Mouse (Mus musculus): ENCODE data around the gene H2al1a. TPM values are rescaled to one million over a fixed set of nuclear protein-coding genes. Genes with fewer than 3 reads are reported as not detected.
"Not testable (repeated sequence)": the region's sequence is repeated elsewhere in the genome, so short reads cannot be mapped to it uniquely, and the experiment has no call there.

Gene H2al1a
- polyA plus RNA-seq, 2 experiments: not detected

GRCm38 (mm10) chrX:11317956-11318355, 18.9 kb downstream of the H2al1a start, which contains the start of gene H2al1g:
Gene H2al1g (plus strand): TSS chrX:11318256.
- H3K9me3 ChIP-seq (ENCODE audit: control insufficient read depth, low read length); ATAC-seq (ENCODE audit: insufficient read depth); H3K27me3 ChIP-seq (ENCODE audit: control insufficient read depth, insufficient read depth, low read length); H3K9ac ChIP-seq (replicated peaks); H3K4me2 ChIP-seq (ENCODE audit: low read depth); H3K27ac ChIP-seq; H3K36me3 ChIP-seq (replicated peaks; ENCODE audit: control insufficient read depth, insufficient read depth, low read depth); H3K4me1 ChIP-seq (replicated peaks; ENCODE audit: control insufficient read depth in 2 of 2, insufficient read depth in 2 of 2, low read length in 1 of 2); DNase-seq (ENCODE audit: low read depth in 3 of 3, low spot score in 3 of 3); H3K4me3 ChIP-seq (ENCODE audit: insufficient read depth in 1 of 2, low read depth in 2 of 2, low read length in 2 of 2): not testable (repeated sequence)
- WGBS (ENCODE audit: insufficient replicate concordance): no CpG with 5 or more reads among the region's 3 CpGs

DNA sequence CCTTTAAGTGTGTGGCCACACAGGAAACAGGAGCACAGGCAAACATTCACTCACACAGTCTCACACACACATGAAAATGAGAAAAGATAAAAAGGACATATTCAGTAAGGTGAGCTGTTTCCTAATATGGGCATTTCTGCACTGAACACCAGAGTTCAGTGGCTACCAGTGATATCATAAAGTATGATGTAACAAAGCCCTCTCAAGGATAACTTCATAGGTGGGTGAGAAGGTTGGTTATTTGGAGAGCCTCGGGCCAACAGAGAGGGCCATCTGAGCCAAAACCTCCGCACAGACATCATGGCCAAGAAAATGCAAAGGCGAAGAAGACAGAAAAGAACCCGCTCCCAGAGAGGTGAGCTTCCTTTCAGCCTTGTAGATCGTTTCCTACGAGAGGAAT, 22.1 kb downstream of the H2al1a start, which contains the start of gene H2al1h:
Gene H2al1h (plus strand): TSS at position 301 of the 400 bp plus-strand sequence.
- H3K27ac ChIP-seq; H3K4me1 ChIP-seq (replicated peaks; ENCODE audit: control insufficient read depth in 2 of 2, insufficient read depth in 2 of 2, low read length in 1 of 2); H3K27me3 ChIP-seq (ENCODE audit: control insufficient read depth, insufficient read depth, low read length); DNase-seq (ENCODE audit: low read depth in 3 of 3, low spot score in 3 of 3); H3K9me3 ChIP-seq (ENCODE audit: control insufficient read depth, low read length); H3K4me2 ChIP-seq (ENCODE audit: low read depth); H3K36me3 ChIP-seq (replicated peaks; ENCODE audit: control insufficient read depth, insufficient read depth, low read depth); ATAC-seq (ENCODE audit: insufficient read depth); H3K4me3 ChIP-seq (ENCODE audit: insufficient read depth in 1 of 2, low read depth in 2 of 2, low read length in 2 of 2); H3K9ac ChIP-seq (replicated peaks): not testable (repeated sequence)
- no CpG with 5 or more reads among the region's 6 CpGs for WGBS (ENCODE audit: insufficient replicate concordance)

DNA sequence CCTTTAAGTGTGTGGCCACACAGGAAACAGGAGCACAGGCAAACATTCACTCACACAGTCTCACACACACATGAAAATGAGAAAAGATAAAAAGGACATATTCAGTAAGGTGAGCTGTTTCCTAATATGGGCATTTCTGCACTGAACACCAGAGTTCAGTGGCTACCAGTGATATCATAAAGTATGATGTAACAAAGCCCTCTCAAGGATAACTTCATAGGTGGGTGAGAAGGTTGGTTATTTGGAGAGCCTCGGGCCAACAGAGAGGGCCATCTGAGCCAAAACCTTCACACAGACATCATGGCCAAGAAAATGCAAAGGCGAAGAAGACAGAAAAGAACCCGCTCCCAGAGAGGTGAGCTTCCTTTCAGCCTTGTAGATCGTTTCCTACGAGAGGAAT, 25.3 kb downstream of the H2al1a start, which contains the start of gene H2al1i:
Gene H2al1i (plus strand): TSS at position 301 of the 400 bp plus-strand sequence.
- not testable (repeated sequence) for DNase-seq (ENCODE audit: low read depth in 3 of 3, low spot score in 3 of 3); H3K4me3 ChIP-seq (ENCODE audit: insufficient read depth in 1 of 2, low read depth in 2 of 2, low read length in 2 of 2); H3K27ac ChIP-seq; ATAC-seq (ENCODE audit: insufficient read depth); H3K9me3 ChIP-seq (ENCODE audit: control insufficient read depth, low read length); H3K4me2 ChIP-seq (ENCODE audit: low read depth); H3K9ac ChIP-seq (replicated peaks); H3K4me1 ChIP-seq (replicated peaks; ENCODE audit: control insufficient read depth in 2 of 2, insufficient read depth in 2 of 2, low read length in 1 of 2); H3K27me3 ChIP-seq (ENCODE audit: control insufficient read depth, insufficient read depth, low read length); H3K36me3 ChIP-seq (replicated peaks; ENCODE audit: control insufficient read depth, insufficient read depth, low read depth)
- WGBS (ENCODE audit: insufficient replicate concordance): no CpG with 5 or more reads among the region's 5 CpGs

DNA sequence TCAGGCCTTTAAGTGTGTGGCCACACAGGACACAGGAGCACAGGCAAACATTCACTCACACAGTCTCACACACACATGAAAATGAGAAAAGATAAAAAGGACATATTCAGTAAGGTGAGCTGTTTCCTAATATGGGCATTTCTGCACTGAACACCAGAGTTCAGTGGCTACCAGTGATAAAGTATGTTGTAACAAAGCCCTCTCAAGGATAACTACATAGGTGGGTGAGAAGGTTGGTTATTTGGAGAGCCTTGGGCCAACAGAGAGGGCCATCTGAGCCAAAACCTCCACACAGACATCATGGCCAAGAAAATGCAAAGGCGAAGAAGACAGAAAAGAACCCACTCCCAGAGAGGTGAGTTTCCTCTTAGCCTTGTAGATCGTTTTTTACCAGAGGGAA, 28.5 kb downstream of the H2al1a start, which contains the start of gene H2al1j:
Gene H2al1j (plus strand): TSS at position 301 of the 400 bp plus-strand sequence.
- not testable (repeated sequence) for DNase-seq (ENCODE audit: low read depth in 3 of 3, low spot score in 3 of 3); H3K4me1 ChIP-seq (replicated peaks; ENCODE audit: control insufficient read depth in 2 of 2, insufficient read depth in 2 of 2, low read length in 1 of 2); H3K27me3 ChIP-seq (ENCODE audit: control insufficient read depth, insufficient read depth, low read length); H3K9me3 ChIP-seq (ENCODE audit: control insufficient read depth, low read length); H3K4me2 ChIP-seq (ENCODE audit: low read depth); H3K9ac ChIP-seq (replicated peaks); H3K36me3 ChIP-seq (replicated peaks; ENCODE audit: control insufficient read depth, insufficient read depth, low read depth); H3K4me3 ChIP-seq (ENCODE audit: insufficient read depth in 1 of 2, low read depth in 2 of 2, low read length in 2 of 2); H3K27ac ChIP-seq; ATAC-seq (ENCODE audit: insufficient read depth)
- 49% methylated on average over 2 of the region's 2 CpGs for WGBS (ENCODE audit: insufficient replicate concordance)

DNA sequence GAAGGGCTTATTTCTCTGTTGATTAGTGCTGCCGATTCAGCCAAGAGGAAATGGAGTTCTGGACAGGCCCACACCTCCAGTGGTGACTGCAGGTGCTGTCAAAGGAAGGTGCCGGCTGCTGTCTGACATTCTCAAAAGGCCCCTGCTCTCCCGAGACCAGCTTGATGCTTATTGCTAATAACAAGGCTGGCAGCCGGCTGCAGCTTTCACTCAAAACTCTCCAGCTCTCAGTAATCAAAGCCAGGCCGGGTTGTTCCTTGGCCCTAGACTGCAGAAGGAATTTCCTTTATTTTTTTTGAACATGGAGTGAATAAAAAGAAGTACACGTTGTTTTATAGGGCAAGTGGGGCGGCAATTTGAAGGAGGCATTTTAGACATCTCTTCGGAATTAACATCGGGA, 46.7 kb downstream of the H2al1a start:
- Histone ChIP-seq H3K36me3 (replicated peaks; ENCODE audit: control insufficient read depth, insufficient read depth, low read depth) (no peaks in the 10 kb centered on the region), H3K27ac (no peak overlapping the region), H3K9me3 (ENCODE audit: control insufficient read depth, low read length) (no peaks in the 10 kb centered on the region), H3K4me2 (ENCODE audit: low read depth) (no peak overlapping the region), H3K4me1 (replicated peaks; ENCODE audit: control insufficient read depth in 2 of 2, insufficient read depth in 2 of 2, low read length in 1 of 2) (no peaks in the 10 kb centered on the region), H3K27me3 (ENCODE audit: control insufficient read depth, insufficient read depth, low read length) (no peaks in the 10 kb centered on the region), H3K4me3 (ENCODE audit: insufficient read depth in 1 of 2, low read depth in 2 of 2, low read length in 2 of 2) (no peak overlapping the region), H3K9ac (replicated peaks) (no peak overlapping the region)
- ATAC-seq (ENCODE audit: insufficient read depth): no peak
- TF ChIP-seq EP300 (IDR thresholded peaks at IDR 0.05; ENCODE audit: low read depth): no peak
- no peak for DNase-seq (ENCODE audit: low read depth in 3 of 3, low spot score in 3 of 3)
- WGBS (ENCODE audit: insufficient replicate concordance): 66% methylated on average over 9 of the region's 9 CpGs

DNA sequence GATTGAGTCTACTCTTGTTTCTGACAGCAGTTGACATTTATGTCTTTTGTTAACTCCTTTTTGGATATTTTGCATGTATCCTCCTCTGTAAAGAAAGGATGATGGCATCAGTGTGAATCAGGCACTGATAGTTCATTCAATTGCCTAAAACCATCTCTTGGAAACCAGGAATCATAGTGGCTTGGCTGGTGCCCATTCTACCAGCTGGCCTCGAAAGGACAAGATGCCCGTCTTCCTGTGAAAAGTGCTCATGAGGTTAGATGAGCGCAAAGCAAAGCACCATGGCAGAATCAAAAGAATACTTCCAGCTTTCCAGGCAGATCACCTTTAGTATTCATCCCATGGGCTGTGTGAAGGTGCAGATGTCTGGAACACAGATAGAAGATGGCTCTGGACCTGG, 47.7 kb downstream of the H2al1a start:
- TF ChIP-seq CTCF (IDR thresholded peaks at IDR 0.05; ENCODE audit: low read depth): no peak
- no peak for TF ChIP-seq EP300 (IDR thresholded peaks at IDR 0.05; ENCODE audit: low read depth)
- H3K9me3 ChIP-seq (ENCODE audit: control insufficient read depth, low read length): no peaks in the 10 kb centered on the region
- H3K4me3 ChIP-seq (ENCODE audit: insufficient read depth in 1 of 2, low read depth in 2 of 2, low read length in 2 of 2): no peak overlapping the region
- H3K36me3 ChIP-seq (replicated peaks; ENCODE audit: control insufficient read depth, insufficient read depth, low read depth): no peaks in the 10 kb centered on the region
- 68% methylated on average over 3 of the region's 3 CpGs for WGBS (ENCODE audit: insufficient replicate concordance)
- no peaks in the 10 kb centered on the region for H3K4me1 ChIP-seq (replicated peaks; ENCODE audit: control insufficient read depth in 2 of 2, insufficient read depth in 2 of 2, low read length in 1 of 2)
- H3K9ac ChIP-seq (replicated peaks): no peak overlapping the region
- no peak overlapping the region for H3K4me2 ChIP-seq (ENCODE audit: low read depth)
- ATAC-seq (ENCODE audit: insufficient read depth) (no peak), DNase-seq (ENCODE audit: low read depth in 3 of 3, low spot score in 3 of 3) (no peak)
- no peak overlapping the region for H3K27ac ChIP-seq
- no peaks in the 10 kb centered on the region for H3K27me3 ChIP-seq (ENCODE audit: control insufficient read depth, insufficient read depth, low read length)

Other genes with a start within 250 kb of the H2al1a start
- gene H2al1b, start 3.2 kb downstream of the H2al1a start, polyA plus RNA-seq (2012; rRNA removed): not detected in 2 replicates
- not detected in 2 replicates for gene H2al1b, start 3.2 kb downstream of the H2al1a start, polyA plus RNA-seq (2014; fragmentation: Nextera tagmentation; extraction: Ambion mirVana)
- gene H2al1c, start 6.4 kb downstream of the H2al1a start, polyA plus RNA-seq (2012; rRNA removed): not detected in 2 replicates
- not detected in 2 replicates for gene H2al1c, start 6.4 kb downstream of the H2al1a start, polyA plus RNA-seq (2014; fragmentation: Nextera tagmentation; extraction: Ambion mirVana)
- gene H2al1d, start 9.6 kb downstream of the H2al1a start, polyA plus RNA-seq (2012; rRNA removed): not detected in 2 replicates
- not detected in 2 replicates for gene H2al1d, start 9.6 kb downstream of the H2al1a start, polyA plus RNA-seq (2014; fragmentation: Nextera tagmentation; extraction: Ambion mirVana)
- gene H2al1e, start 12.7 kb downstream of the H2al1a start, polyA plus RNA-seq (2012; rRNA removed): not detected in 2 replicates
- gene H2al1e, start 12.7 kb downstream of the H2al1a start, polyA plus RNA-seq (2014; fragmentation: Nextera tagmentation; extraction: Ambion mirVana): not detected in 2 replicates
- not detected in 2 replicates for gene H2al1f, start 15.9 kb downstream of the H2al1a start, polyA plus RNA-seq (2012; rRNA removed)
- not detected in 2 replicates for gene H2al1f, start 15.9 kb downstream of the H2al1a start, polyA plus RNA-seq (2014; fragmentation: Nextera tagmentation; extraction: Ambion mirVana)
- not detected in 2 replicates for gene H2al1g, start 19.0 kb downstream of the H2al1a start, polyA plus RNA-seq (2012; rRNA removed)
- gene H2al1g, start 19.0 kb downstream of the H2al1a start, polyA plus RNA-seq (2014; fragmentation: Nextera tagmentation; extraction: Ambion mirVana): not detected in 2 replicates
- gene H2al1h, start 22.2 kb downstream of the H2al1a start, polyA plus RNA-seq (2012; rRNA removed): not detected in 2 replicates
- gene H2al1h, start 22.2 kb downstream of the H2al1a start, polyA plus RNA-seq (2014; fragmentation: Nextera tagmentation; extraction: Ambion mirVana): not detected in 2 replicates
- gene H2al1i, start 25.4 kb downstream of the H2al1a start, polyA plus RNA-seq (2012; rRNA removed): not detected in 2 replicates
- not detected in 2 replicates for gene H2al1i, start 25.4 kb downstream of the H2al1a start, polyA plus RNA-seq (2014; fragmentation: Nextera tagmentation; extraction: Ambion mirVana)
- not detected in 2 replicates for gene H2al1j, start 28.6 kb downstream of the H2al1a start, polyA plus RNA-seq (2012; rRNA removed)
- gene H2al1j, start 28.6 kb downstream of the H2al1a start, polyA plus RNA-seq (2014; fragmentation: Nextera tagmentation; extraction: Ambion mirVana): not detected in 2 replicates

All from liver, embryonic 14.5 days (tissue).